Mouse (Mus musculus) MEL (cell line): ENCODE measurements around the gene Atxn10. TPM values are rescaled to one million over a fixed set of nuclear protein-coding genes. Genes with fewer than 3 reads are reported as not detected.

Experiments
- DNase-seq: peaks from one replicate; pipeline ENCODE4 v3.0.0; 2011; ENCODE audit warnings: low read depth, low spot score
- H3K27ac ChIP-seq: 2 replicates; pipeline ENCODE4 v1.5.1; 2012; ENCODE audit warnings: low read depth, mild to moderate bottlenecking, control low read depth, low read length, moderate library complexity; ENCODE audit not compliant: control insufficient read depth
- H3K27me3 ChIP-seq, 2 experiments: fragments of 150-350 bp in 1 of 2; sonication (generic) in 1 of 2; 2 replicates each; pipeline ENCODE4 v1.6.1; 2012; ENCODE audit warnings: low read length in 2 of 2, mild to moderate bottlenecking in 2 of 2, improper control_type of control experiment in 1 of 2, moderate library complexity in 1 of 2; ENCODE audit not compliant: insufficient read depth in 2 of 2, control insufficient read depth in 1 of 2
- H3K36me3 ChIP-seq, 2 experiments: 2 replicates each; pipeline ENCODE4 v1.6.1; 2012 to 2014; ENCODE audit warnings: low read length in 2 of 2, improper control_type of control experiment in 1 of 2, inconsistent platforms in 1 of 2, mild to moderate bottlenecking in 1 of 2; ENCODE audit not compliant: insufficient read depth in 2 of 2, control insufficient read depth in 1 of 2
- H3K4me1 ChIP-seq, 2 experiments: fragments of 150-350 bp in 1 of 2; sonication (generic) in 1 of 2; 2 replicates each; pipeline ENCODE4 v1.6.1; 2012; ENCODE audit warnings: low read length in 2 of 2, improper control_type of control experiment in 1 of 2, mild to moderate bottlenecking in 1 of 2; ENCODE audit not compliant: insufficient read depth in 2 of 2, control insufficient read depth in 1 of 2
- H3K4me3 ChIP-seq, 2 experiments: fragments of 150-350 bp in 1 of 2; sonication (generic) in 1 of 2; 2 replicates each; pipeline ENCODE4 v1.5.1; 2012; ENCODE audit warnings: low read depth in 2 of 2, low read length in 2 of 2, mild to moderate bottlenecking in 2 of 2, moderate library complexity in 2 of 2, control low read depth in 1 of 2, improper control_type of control experiment in 1 of 2; ENCODE audit not compliant: control insufficient read depth in 1 of 2, insufficient read depth in 1 of 2
- H3K79me2 ChIP-seq: 2 replicates; pipeline ENCODE4 v1.6.1; 2012; ENCODE audit warnings: mild to moderate bottlenecking, low read length, moderate library complexity; ENCODE audit not compliant: control insufficient read depth, poor library complexity, insufficient read depth
- H3K9ac ChIP-seq: 2 replicates; pipeline ENCODE4 v1.6.1; 2012; ENCODE audit warnings: low read depth, mild to moderate bottlenecking, control low read depth, low read length, moderate library complexity; ENCODE audit not compliant: control insufficient read depth, poor library complexity, severe bottlenecking
- H3K9me3 ChIP-seq: fragments of 150-350 bp; sonication (generic); replicated peaks from 2 replicates; pipeline ENCODE4 v1.6.1; 2012; ENCODE audit warnings: mild to moderate bottlenecking, low read length, improper control_type of control experiment, moderate library complexity; ENCODE audit not compliant: insufficient read depth
- BHLHE40 ChIP-seq: IDR thresholded peaks from 2 replicates; pipeline ENCODE4 v1.6.1; 2012; ENCODE audit warnings: low read depth, mild to moderate bottlenecking, inconsistent platforms, low read length, improper control_type of control experiment, borderline replicate concordance
- CHD2 ChIP-seq: IDR thresholded peaks from 2 replicates; pipeline ENCODE4 v1.6.1; 2011; ENCODE audit warnings: low read length, improper control_type of control experiment
- CTCF ChIP-seq, 3 experiments: IDR thresholded peaks in 2 of 3; conservative IDR thresholded peaks in 1 of 3; 2 replicates each; pipeline ENCODE4 v1.5.1; 2011 to 2012; ENCODE audit warnings: low read length in 3 of 3, low read depth in 2 of 3, mild to moderate bottlenecking in 2 of 3, improper control_type of control experiment in 1 of 3, inconsistent platforms in 1 of 3, mixed read lengths in 1 of 3, moderate library complexity in 1 of 3; ENCODE audit not compliant: control insufficient read depth in 1 of 3, insufficient read depth in 1 of 3, poor library complexity in 1 of 3, severe bottlenecking in 1 of 3
- E2F4 ChIP-seq: IDR thresholded peaks from 2 replicates; pipeline ENCODE4 v1.6.1; 2011; ENCODE audit warnings: low read depth, low read length, improper control_type of control experiment, borderline replicate concordance
- ELF1 ChIP-seq: IDR thresholded peaks from 2 replicates; pipeline ENCODE4 v1.6.1; 2014; ENCODE audit warnings: low read depth, mild to moderate bottlenecking, inconsistent platforms, low read length, improper control_type of control experiment, moderate library complexity
- EP300 ChIP-seq, 2 experiments: IDR thresholded peaks; 2 replicates each; pipeline ENCODE4 v1.6.1; 2011; ENCODE audit warnings: improper control_type of control experiment in 2 of 2, low read length in 2 of 2, low read depth in 1 of 2, mild to moderate bottlenecking in 1 of 2
- ETS1 ChIP-seq: IDR thresholded peaks from 2 replicates; pipeline ENCODE4 v1.6.1; 2012; ENCODE audit warnings: low read depth, mild to moderate bottlenecking, inconsistent platforms, low read length, improper control_type of control experiment, moderate library complexity
- GABPA ChIP-seq: IDR thresholded peaks from 2 replicates; pipeline ENCODE4 v1.6.1; 2012; ENCODE audit warnings: low read depth, mild to moderate bottlenecking, inconsistent platforms, low read length, improper control_type of control experiment, moderate library complexity
- GATA1 ChIP-seq: IDR thresholded peaks from 2 replicates; pipeline ENCODE4 v1.6.1; 2011; ENCODE audit warnings: low read depth, low read length, improper control_type of control experiment
- HCFC1 ChIP-seq: IDR thresholded peaks from 2 replicates; pipeline ENCODE4 v1.6.1; 2012; ENCODE audit warnings: low read depth, mild to moderate bottlenecking, inconsistent platforms, low read length, improper control_type of control experiment, moderate library complexity
- JUND ChIP-seq: IDR thresholded peaks from 2 replicates; pipeline ENCODE4 v1.6.1; 2011; ENCODE audit warnings: low read depth, mild to moderate bottlenecking, improper control_type of control experiment, low read length
- KAT2A ChIP-seq: conservative IDR thresholded peaks from 2 replicates; pipeline ENCODE4 v1.6.1; 2012; ENCODE audit warnings: low read depth, low read length, improper control_type of control experiment, inconsistent platforms
- MEF2A ChIP-seq: IDR thresholded peaks from 2 replicates; pipeline ENCODE4 v1.6.1; 2014; ENCODE audit warnings: low read depth, mild to moderate bottlenecking, inconsistent platforms, low read length, improper control_type of control experiment; ENCODE audit not compliant: poor library complexity, insufficient replicate concordance, severe bottlenecking; ENCODE audit errors: extremely low read depth
- MYB ChIP-seq: IDR thresholded peaks from 2 replicates; pipeline ENCODE4 v1.6.1; 2011; ENCODE audit warnings: mild to moderate bottlenecking, low read depth, low read length, improper control_type of control experiment
- NELFE ChIP-seq: IDR thresholded peaks from 2 replicates; pipeline ENCODE4 v1.6.1; 2011; ENCODE audit warnings: low read depth, low read length, improper control_type of control experiment
- NRF1 ChIP-seq: IDR thresholded peaks from 2 replicates; pipeline ENCODE4 v1.6.1; 2014; ENCODE audit warnings: low read depth, mild to moderate bottlenecking, inconsistent platforms, low read length, improper control_type of control experiment, moderate library complexity; ENCODE audit not compliant: poor library complexity, insufficient read depth, severe bottlenecking
- POLR2A ChIP-seq, 2 experiments: IDR thresholded peaks; 2 replicates each; pipeline ENCODE4 v1.6.1; 2011 to 2012; ENCODE audit warnings: low read length in 2 of 2, mild to moderate bottlenecking in 2 of 2, control low read depth in 1 of 2, improper control_type of control experiment in 1 of 2, low read depth in 1 of 2, moderate library complexity in 1 of 2; ENCODE audit not compliant: control insufficient read depth in 1 of 2, insufficient read depth in 1 of 2, poor library complexity in 1 of 2
- POLR2AphosphoS2 ChIP-seq: IDR thresholded peaks from 2 replicates; pipeline ENCODE4 v1.6.1; 2011; ENCODE audit warnings: low read length, improper control_type of control experiment
- RAD21 ChIP-seq: IDR thresholded peaks from 2 replicates; pipeline ENCODE4 v1.6.1; 2011; ENCODE audit warnings: mild to moderate bottlenecking, low read depth, low read length, improper control_type of control experiment
- RCOR1 ChIP-seq: IDR thresholded peaks from 2 replicates; pipeline ENCODE4 v1.6.1; 2012; ENCODE audit warnings: low read depth, mild to moderate bottlenecking, inconsistent platforms, low read length, improper control_type of control experiment
- TAL1 ChIP-seq: IDR thresholded peaks from 2 replicates; pipeline ENCODE4 v1.6.1; 2012; ENCODE audit warnings: mild to moderate bottlenecking, inconsistent platforms, low read length, moderate library complexity, mixed read lengths
- TBP ChIP-seq: IDR thresholded peaks from 2 replicates; pipeline ENCODE4 v1.8.0; 2011; ENCODE audit warnings: low read depth, low read length, improper control_type of control experiment
- TCF12 ChIP-seq: IDR thresholded peaks from 2 replicates; pipeline ENCODE4 v1.6.1; 2014; ENCODE audit warnings: low read depth, mild to moderate bottlenecking, inconsistent platforms, low read length, improper control_type of control experiment, moderate library complexity
- USF1 ChIP-seq: IDR thresholded peaks from 2 replicates; pipeline ENCODE4 v1.6.1; 2014; ENCODE audit warnings: low read depth, mild to moderate bottlenecking, inconsistent platforms, low read length, improper control_type of control experiment, moderate library complexity
- ZC3H11A ChIP-seq: IDR thresholded peaks from 2 replicates; pipeline ENCODE4 v1.6.1; 2012; ENCODE audit warnings: low read depth, mild to moderate bottlenecking, inconsistent platforms, low read length, improper control_type of control experiment
- ZMIZ1 ChIP-seq: IDR thresholded peaks from 2 replicates; pipeline ENCODE4 v1.6.1; 2012; ENCODE audit warnings: low read depth, mild to moderate bottlenecking, inconsistent platforms, low read length, improper control_type of control experiment, moderate library complexity
- polyA plus RNA-seq, 2 experiments: library from polyadenylated mRNA; stranded (reverse) in 1 of 2; unstranded in 1 of 2; fragments of >175 nt in 1 of 2; fragments of >200 nt in 1 of 2; gene quantifications; 2 replicates each; pipeline versions ENCODE4 v1.2.1 to v1.2.4; 2012; ENCODE audit warnings: low replicate concordance in 2 of 2, low read depth in 1 of 2; ENCODE audit not compliant: insufficient read length in 2 of 2, insufficient read depth in 1 of 2, missing spikeins in 1 of 2
- total RNA-seq: library from RNA; depleted of rRNA; stranded (reverse); fragments of 300-350 nt; gene quantifications from 2 replicates; pipeline ENCODE4 v1.2.3, GENCODE M21; 2012

Atxn10 gene
- total and polyA plus RNA-seq, 3 experiments, result 24.5 to 75.6 (median 45.0) TPM

DNA sequence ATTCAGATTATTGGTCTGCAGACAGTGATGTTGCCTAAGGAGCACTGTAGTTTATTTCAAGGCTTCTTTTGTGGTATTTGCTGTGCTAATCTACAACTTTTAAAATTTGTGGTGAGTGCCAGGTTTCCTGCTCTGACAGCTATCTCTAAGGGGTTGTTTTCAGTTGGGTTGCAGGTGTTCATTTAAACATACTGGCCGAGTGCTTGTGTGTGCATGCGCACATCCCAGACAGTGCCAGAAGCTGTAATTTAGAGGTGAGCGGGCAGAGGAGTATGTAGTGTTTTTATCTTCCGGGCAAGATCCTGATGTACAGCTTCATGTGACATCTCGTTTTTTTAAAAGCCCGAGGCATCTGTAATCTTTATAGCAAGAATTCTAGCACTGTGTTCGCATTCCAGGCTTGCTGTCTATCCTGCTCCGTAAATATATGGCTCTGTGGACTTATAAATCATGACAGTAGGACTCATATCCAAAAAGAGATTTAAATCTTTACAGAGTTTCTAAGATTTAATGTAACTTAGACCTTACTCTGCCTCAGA is 73.3 kb downstream of the Atxn10 start:
- TF ChIP-seq RCOR1, result no peak
- TF ChIP-seq NELFE, result no peak
- no peak for TF ChIP-seq JUND
- TF ChIP-seq EP300 (IDR thresholded peaks at IDR 0.05; ENCODE audit: low read depth in 1 of 2, low read length in 2 of 2), result no peak
- TF ChIP-seq NRF1, result no peak
- no peak for TF ChIP-seq HCFC1
- no peak for TF ChIP-seq GATA1
- TF ChIP-seq POLR2AphosphoS2, result no peak
- no peak for TF ChIP-seq CTCF (IDR thresholded peaks at IDR 0.05 in 2 of 3, conservative IDR thresholded peaks at IDR 0.05 in 1 of 3; ENCODE audit: control insufficient read depth in 1 of 3, insufficient read depth in 1 of 3, low read depth in 2 of 3, low read length in 3 of 3, poor library complexity in 1 of 3, severe bottlenecking in 1 of 3)
- TF ChIP-seq POLR2A (IDR thresholded peaks at IDR 0.05; ENCODE audit: control insufficient read depth in 1 of 2, insufficient read depth in 1 of 2, low read depth in 1 of 2, low read length in 2 of 2, poor library complexity in 1 of 2), result no peak
- no peak for TF ChIP-seq TAL1
- TF ChIP-seq TBP, result no peak
- TF ChIP-seq, all 39 proteins: peak for 0
- H3K79me2 ChIP-seq, result no peaks in the 10 kb centered on the region
- H3K9ac ChIP-seq, result no peak overlapping the region
- no peaks in the 10 kb centered on the region for H3K27me3 ChIP-seq
- no peak overlapping the region for H3K27ac ChIP-seq
- no peak overlapping the region for H3K4me3 ChIP-seq
- H3K4me1 ChIP-seq, result peaks cover 2 to 4% of the 10 kb centered on the region in 2 experiments; a peak in 3 of 4 replicates
- no peaks in the 10 kb centered on the region for H3K9me3 ChIP-seq
- H3K36me3 ChIP-seq, result peaks cover 0 to 6% of the 10 kb centered on the region in 2 experiments; a peak in 2 of 4 replicates
- no peak for DNase-seq

GRCm38 (mm10) chr15:85409836-85410235 is 73.8 kb downstream of the Atxn10 start:
- Histone ChIP-seq H3K9ac (no peak overlapping the region), H3K36me3 (peaks cover 0 to 10% of the 10 kb centered on the region in 2 experiments; a peak in 2 of 4 replicates), H3K79me2 (no peaks in the 10 kb centered on the region), H3K4me1 (peaks cover 5 to 9% of the 10 kb centered on the region in 2 experiments; a peak in 3 of 4 replicates), H3K27me3 (no peaks in the 10 kb centered on the region), H3K27ac (no peak overlapping the region), H3K4me3 (no peak overlapping the region), H3K9me3 (no peaks in the 10 kb centered on the region)
- TF ChIP-seq POLR2AphosphoS2 (no peak), ETS1 (no peak), ZMIZ1 (no peak), TCF12 (no peak), MYB (no peak), CHD2 (no peak), MEF2A (no peak), ELF1 (no peak), TBP (no peak), E2F4 (no peak), GATA1 (no peak), EP300 (IDR thresholded peaks at IDR 0.05; ENCODE audit: low read depth in 1 of 2, low read length in 2 of 2) (no peak), BHLHE40 (no peak), GABPA (no peak), JUND (no peak), USF1 (no peak), RAD21 (no peak), KAT2A (no peak), NRF1 (no peak), ZC3H11A (no peak)
- DNase-seq, result no peak
